Mouse (Mus musculus) ovary, adult 10 weeks (tissue): ENCODE measurements around the gene Lsg1. TPM values are rescaled to one million over a fixed set of nuclear protein-coding genes. Genes with fewer than 3 reads are reported as not detected.

ENCODE experiments used
- polyA plus RNA-seq: library from polyadenylated mRNA; stranded (reverse); fragments of 350-450 nt; fragmentation: Illumina TruSeq; extraction: RNeasy Lipid Tissue Mini Kit (QIAGEN cat#74804); gene quantifications from one replicate; pipeline ENCODE4 v1.2.3, GENCODE M21; 2014

Lsg1 gene
- polyA plus RNA-seq: 22.7 TPM

GRCm38 (mm10) chr16:30587494-30588327 lies at the start of gene Lsg1:
TSS of gene Lsg1 (minus strand) at chr16:30587592.

GRCm38 (mm10) chr16:30599491-30600268 lies 12.3 kb upstream of the Lsg1 start, which contains the start of gene Fam43a:
TSS of gene Fam43a (plus strand) at chr16:30599723.

GRCm38 (mm10) chr16:30550748-30551192 lies 36.6 kb downstream of the Lsg1 start, which contains the start of gene Tmem44:
TSS of gene Tmem44 (minus strand) at chr16:30550842.

Other genes starting within 250 kb of the Lsg1 start
- 141 TPM for gene Atp13a3, start 181.6 kb downstream of the Lsg1 start, polyA plus RNA-seq
- gene Tmem44, start 36.8 kb downstream of the Lsg1 start, polyA plus RNA-seq: 1.8 TPM
- 9.4 TPM for gene Fam43a, start 12.1 kb upstream of the Lsg1 start, polyA plus RNA-seq